Mouse (Mus musculus) MEL-GATA-1-ER (cell line): ENCODE measurements around the gene Foxc2.

Source experiments
- DNase-seq: peaks from one replicate; pipeline ENCODE4 v3.0.0-alpha.2; 2012; ENCODE audit warnings: low read depth; ENCODE audit errors: extremely low read depth

Foxc2 gene

DNA sequence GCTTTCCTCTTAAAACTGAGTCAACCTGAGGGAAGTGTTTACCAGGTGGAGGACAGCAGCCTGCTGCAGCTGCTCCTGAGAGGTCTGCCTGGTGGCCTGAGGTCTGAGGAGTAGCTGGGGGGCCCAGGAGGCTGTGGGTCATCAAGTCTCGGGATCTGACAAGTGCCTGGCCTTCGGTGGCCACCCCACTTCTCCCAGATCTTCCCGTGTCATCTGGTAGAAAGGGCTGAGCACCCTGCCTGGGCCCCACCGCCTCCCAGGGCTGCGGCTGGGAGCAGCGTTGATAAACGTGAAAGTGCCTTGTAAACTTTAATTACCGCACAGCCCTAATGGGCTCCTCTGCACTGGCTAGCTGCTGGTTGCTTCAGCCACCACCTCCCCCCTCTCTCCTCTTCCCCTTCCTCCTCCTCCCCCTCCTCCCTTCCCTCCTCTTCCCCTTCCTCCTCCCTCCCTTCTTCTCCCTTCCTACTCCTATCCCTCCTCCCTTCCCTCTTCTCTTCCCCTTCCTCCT lies 32.7 kb downstream of the Foxc2 start:
- DNase-seq = no peak

DNA sequence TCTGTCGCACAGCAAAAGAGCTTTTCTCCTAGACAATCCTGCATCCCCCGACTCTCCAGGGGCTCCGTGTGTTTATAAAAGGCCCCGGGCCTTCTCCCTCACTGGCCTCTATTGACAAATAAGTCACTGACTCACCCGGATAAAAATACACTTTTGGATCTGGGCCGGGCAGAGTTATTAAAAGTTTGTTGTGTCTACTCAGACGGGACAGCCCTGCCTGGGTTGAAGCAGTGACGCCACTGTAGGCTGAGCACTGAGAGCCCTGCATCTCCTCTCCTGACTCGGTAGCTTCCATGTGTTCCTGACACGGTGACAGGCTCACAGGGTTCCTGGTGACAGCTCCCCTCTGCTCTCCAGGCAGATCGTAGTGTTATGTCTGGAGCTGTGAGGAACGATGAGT lies 36.4 kb downstream of the Foxc2 start:
- DNase-seq = no peak

DNA sequence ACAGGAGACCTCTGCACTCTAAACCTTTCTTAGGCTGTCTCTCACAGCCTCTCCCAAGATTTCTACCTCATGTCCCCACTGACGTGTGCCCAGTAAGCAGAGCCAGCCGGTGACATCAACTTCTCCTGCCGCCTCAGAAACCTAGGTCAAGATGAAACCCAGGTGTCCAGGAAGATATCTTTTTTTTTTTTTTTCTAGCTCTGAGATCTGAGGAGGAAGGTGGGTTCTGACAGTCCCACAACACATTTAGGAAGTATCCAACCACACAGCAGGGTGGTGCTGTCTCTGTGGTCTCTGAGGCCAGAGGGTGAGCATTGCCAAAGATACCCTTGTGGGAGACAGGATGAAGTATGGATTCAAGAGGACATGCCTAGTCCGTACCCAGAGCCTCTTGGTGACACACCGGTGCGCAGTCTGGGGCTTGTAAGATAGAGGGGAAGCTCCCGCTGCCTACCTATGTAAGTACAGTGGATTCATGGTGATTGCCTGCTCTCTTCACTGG lies 41.1 kb downstream of the Foxc2 start:
- DNase-seq = no peak

DNA sequence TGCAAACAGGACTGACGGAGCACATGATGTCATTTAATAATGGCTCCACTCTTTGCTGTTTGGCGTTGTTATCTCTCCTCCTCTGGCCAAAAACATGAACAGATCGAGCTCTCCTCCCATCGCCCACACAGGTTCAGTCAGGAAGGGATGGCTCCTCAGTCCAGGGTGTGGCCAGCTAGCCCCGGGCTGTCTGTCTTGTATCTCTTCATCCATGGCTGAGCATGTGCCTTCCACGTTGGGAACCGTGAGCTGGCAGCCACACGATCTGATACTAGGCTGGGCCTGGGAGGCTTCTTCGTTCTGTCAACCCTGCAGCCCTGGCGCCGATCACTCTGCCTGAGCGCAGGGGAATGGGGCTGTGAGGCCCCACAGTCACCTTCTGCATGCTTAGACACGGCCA lies 42.8 kb downstream of the Foxc2 start:
- no peak for DNase-seq

DNA sequence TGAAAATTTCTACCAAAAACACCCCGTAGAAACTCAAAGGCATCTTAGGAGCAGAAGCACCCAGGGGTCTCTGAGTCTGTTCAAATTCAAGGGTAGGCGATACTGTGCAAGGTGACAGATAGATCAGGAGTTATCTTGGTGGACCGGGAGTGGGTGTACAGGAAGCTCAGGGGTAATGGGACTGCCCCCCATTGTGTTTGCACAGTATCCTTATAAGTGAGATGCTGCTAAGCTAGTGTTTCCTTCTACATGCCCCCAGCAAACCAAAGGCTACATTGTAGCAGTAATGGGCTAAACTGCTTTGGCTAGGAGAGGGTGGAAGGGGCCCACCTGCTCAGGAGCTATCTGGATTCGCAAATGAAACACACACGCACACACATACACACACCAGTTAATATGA lies 45.5 kb downstream of the Foxc2 start:
- DNase-seq = no peak

DNA sequence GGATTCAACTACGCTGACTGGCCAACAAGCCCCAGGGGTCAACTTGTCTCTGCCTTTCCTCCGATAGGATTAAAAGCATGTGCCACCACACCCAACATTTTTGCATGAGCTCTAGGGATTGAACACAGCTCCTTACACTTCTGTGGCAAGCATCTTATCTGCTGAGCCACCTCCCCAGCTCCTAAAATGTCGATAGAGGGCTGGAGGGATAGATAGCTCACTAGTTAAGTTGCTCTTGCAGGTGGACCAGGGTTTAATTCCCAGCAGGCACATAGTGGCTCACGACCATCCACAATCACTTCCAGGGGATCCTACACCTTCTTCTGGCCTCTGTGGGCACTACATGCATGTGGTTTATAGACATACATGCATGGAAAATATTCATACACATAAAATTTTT lies 46.4 kb downstream of the Foxc2 start:
- no peak for DNase-seq

DNA sequence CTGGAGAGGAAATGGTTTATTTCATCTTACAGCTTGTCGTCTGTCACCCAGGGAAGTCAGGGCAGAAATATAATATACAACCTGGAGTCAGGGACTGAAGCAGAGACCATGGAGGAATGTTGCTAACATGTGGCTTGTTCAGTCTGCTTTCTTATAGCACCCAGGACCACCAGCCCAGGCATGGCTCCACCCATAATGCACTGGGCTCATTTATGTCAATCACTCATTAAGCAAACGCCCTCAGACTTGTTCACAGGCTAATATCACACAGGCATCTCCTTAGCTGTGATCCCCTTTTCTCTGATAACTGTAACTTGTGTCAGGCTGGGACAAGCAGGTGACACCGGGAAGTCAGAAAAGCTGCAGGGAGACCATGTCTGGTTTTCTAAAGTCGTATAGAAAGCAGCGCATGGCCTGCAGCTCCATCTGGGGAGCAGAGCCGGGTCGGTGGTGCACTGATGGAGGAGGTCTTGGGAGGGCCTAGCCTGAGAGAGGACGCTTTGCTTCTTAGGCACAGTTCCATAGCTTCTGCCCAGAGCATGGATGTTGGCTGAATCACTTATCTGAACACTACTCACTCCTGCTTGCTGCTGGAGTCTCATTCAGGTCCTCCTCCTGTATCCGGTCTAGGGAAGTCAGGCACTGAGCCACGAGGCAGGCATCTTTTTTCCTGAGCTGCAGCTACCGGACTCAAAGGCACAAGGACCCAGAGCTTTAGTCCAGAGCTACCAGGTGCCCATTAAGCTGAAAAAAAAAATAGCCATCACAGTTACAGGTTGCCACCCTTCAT lies 47.1 kb downstream of the Foxc2 start:
- DNase-seq = no peak

DNA sequence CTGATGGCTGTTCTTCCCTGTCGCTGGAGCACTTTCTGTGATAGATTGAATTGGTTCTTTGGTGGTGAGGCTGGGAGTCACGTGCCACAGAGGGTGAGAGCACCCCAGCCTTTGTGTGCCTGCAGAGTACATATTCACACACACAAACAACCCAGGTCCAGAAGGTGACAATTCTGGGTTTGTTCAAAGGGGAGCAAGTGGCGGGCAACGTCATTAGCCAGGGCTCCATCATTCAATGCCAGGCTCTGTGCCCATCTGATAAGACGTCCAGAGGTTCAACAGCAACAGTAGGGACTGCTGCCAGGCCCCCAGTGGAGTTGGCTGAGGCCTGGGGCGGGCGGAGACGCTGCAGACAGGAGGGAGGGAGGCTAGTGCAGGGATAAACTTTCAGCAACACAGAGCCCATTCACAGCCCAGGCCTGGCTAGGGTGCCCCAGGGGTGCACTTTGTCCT lies 48.1 kb downstream of the Foxc2 start:
- DNase-seq = no peak

DNA sequence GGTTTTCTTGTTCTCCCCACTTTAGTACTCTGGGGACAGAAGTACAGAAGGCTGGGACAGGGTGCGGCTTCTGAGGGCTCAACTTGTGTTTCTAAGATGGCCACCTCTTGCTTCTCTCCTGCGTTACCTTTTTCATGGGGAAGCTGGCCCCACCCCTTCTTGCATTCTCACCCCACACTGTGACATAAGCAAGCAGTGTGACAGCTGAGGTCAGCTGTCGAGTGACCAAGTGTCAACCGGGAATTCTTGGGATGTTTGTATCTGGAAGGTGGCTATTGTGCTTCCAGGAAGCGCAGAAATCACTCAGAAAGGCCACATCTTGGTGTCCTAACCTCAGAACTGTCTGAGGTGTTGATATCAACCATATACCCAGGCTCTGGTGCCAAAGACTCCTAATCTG lies 52.1 kb downstream of the Foxc2 start:
- no peak for DNase-seq
